Mouse (Mus musculus) spleen, adult 2 months (tissue): Measurements from ENCODE around the gene Gpsm2.

Experiments
- CTCF ChIP-seq: fragments of 200-500 bp; IDR thresholded peaks from 2 replicates; pipeline ENCODE4 v1.5.1; 2011; ENCODE audit warnings: mild to moderate bottlenecking, inconsistent platforms; ENCODE audit not compliant: insufficient read depth, insufficient read length, insufficient replicate concordance; ENCODE audit errors: extremely low read depth
- POLR2A ChIP-seq: fragments of 200-500 bp; IDR thresholded peaks from 2 replicates; pipeline ENCODE4 v1.6.1; 2011; ENCODE audit warnings: low read depth, low read length, inconsistent platforms

GRCm38 (mm10) chr3:108655486-108655885 lies 66.6 kb downstream of the Gpsm2 start:
- TF ChIP-seq CTCF = no peak
- no peak for TF ChIP-seq POLR2A
